Mouse (Mus musculus): Measurements from ENCODE around the gene Thumpd2. TPM values are rescaled to one million over a fixed set of nuclear protein-coding genes. Genes with fewer than 3 reads are reported as not detected.

Thumpd2 gene
- polyA plus RNA-seq, 1 experiment from 2014 or later: 15.0 TPM

DNA sequence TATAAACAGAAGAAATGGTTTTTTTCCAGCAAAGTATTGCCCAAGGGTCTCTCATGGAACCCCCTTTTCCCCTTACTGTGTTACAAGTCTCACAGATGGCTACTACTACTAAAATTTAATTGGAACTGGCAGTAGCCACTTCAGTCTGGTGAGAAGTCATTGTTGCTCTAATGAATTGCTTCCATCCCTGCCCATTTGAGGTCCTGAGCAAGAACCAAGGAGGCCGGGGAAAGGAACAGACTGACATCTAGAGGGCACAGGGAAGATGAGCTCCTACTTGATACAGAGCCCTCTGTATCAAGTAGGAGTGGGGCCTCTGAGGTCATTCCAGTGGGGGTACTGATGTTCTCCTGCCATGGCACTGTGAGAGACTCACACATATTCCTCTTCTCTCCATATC, 47.8 kb downstream of the Thumpd2 start:
- DNase-seq (ENCODE audit: low spot score): peak; percentile 32
- WGBS: 46% methylated on average over 1 of the region's 1 CpGs
- Histone ChIP-seq H3K4me1 (ENCODE audit: control insufficient read depth, insufficient read depth, low read length) (peaks cover 5% of the 10 kb centered on the region), H3K9ac (ENCODE audit: low read length) (no peak overlapping the region), H3K27me3 (ENCODE audit: control insufficient read depth, insufficient read depth, low read length) (no peaks in the 10 kb centered on the region), H3K4me2 (ENCODE audit: low read depth, severe bottlenecking) (no peak overlapping the region), H3K27ac (replicated peaks; ENCODE audit: low read depth, low read length) (no peak overlapping the region), H3K9me3 (ENCODE audit: control insufficient read depth, low read length) (no peaks in the 10 kb centered on the region), H3K36me3 (ENCODE audit: control insufficient read depth, insufficient read depth, low read length) (no peaks in the 10 kb centered on the region), H3K4me3 (ENCODE audit: low read depth, low read length) (no peak overlapping the region)
- peak; percentile 46; the same call in 1 of the 2 replicates for ATAC-seq (ENCODE audit: insufficient number of reproducible peaks, low FRiP score, low TSS enrichment, low read depth)

DNA sequence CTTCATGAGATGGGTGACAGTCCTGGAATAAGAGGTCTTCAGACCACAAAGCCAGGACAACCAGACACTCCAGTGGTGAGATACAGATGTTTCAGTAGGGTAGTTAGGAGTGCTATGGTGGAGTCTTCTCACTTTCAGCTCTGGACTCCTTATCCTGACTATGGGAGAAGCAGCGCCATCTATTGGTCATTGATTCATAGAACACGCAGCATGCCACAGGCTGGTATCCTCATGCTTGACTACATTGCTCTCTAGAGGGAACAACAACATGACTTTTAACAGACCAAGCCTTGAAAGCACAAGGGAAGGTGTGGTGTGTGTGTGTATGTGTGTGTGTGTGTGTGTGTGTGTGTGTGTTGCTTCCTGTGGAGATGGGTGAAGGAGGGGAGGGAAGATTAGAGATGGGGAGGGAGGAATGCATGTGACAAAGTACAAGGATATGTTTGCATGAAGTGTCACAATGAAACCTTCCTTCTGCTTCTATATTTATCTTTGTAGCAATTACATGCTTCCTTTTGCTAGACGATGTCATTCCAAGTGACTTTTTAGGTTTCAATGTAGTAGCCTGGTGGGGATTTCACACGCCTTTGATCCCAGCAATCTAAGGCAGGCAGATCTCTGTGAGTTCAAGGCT, 49.0 kb downstream of the Thumpd2 start:
- peak; percentile 57 for DNase-seq (ENCODE audit: low spot score)
- Histone ChIP-seq H3K27me3 (ENCODE audit: control insufficient read depth, insufficient read depth, low read length) (no peaks in the 10 kb centered on the region), H3K36me3 (ENCODE audit: control insufficient read depth, insufficient read depth, low read length) (no peaks in the 10 kb centered on the region), H3K4me1 (ENCODE audit: control insufficient read depth, insufficient read depth, low read length) (peaks cover 5% of the 10 kb centered on the region), H3K4me2 (ENCODE audit: low read depth, severe bottlenecking) (no peak overlapping the region), H3K9ac (ENCODE audit: low read length) (no peak overlapping the region), H3K4me3 (ENCODE audit: low read depth, low read length) (no peak overlapping the region), H3K9me3 (ENCODE audit: control insufficient read depth, low read length) (no peaks in the 10 kb centered on the region), H3K27ac (replicated peaks; ENCODE audit: low read depth, low read length) (no peak overlapping the region)
- ATAC-seq (ENCODE audit: insufficient number of reproducible peaks, low FRiP score, low TSS enrichment, low read depth): peak; percentile 32; the same call in 1 of the 2 replicates
- WGBS: 54% methylated on average over 4 of the region's 4 CpGs

DNA sequence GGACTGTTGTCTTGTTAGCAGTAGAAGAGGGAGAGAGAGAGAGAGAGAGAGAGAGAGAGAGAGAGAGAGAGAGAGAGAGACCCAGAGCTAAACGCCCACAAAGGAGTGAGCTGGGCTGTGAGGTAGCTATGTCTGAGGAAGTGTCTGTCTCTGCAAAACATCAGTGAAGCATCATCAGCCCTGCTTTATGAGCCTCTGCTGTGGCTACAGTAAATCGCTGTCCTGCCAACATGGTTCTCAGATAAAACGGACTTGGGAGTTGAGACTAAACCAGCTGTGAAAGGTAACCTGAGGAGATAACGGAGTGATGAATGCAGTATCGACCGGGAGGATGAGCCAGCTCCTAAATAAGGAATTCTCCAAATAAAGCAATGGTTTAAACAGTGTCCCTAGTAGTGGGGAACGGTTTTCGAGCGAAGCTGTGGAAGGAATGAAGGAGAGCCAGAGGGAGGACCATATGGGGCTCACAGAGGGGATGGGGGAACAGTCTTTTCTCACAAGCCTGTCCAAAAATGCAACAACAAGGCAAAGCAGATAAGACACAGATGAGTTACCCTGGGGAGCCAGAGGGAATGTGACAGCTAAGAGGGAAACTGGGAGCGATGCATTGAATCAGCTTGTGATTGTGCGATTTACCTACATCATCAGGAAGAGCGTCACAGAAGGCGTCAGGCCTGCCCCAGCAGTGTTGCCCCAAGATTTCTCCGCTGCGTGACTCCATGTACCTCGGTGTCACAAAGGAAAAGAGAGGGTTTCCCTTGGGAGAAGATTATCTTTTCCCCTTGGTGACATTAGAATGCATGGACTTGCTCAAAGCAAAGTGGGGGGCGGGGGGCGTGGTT, 53.8 kb downstream of the Thumpd2 start:
- DNase-seq (ENCODE audit: low spot score) (no peak), ATAC-seq (ENCODE audit: insufficient number of reproducible peaks, low FRiP score, low TSS enrichment, low read depth) (no peak)
- Histone ChIP-seq H3K36me3 (ENCODE audit: control insufficient read depth, insufficient read depth, low read length) (no peaks in the 10 kb centered on the region), H3K9me3 (ENCODE audit: control insufficient read depth, low read length) (no peaks in the 10 kb centered on the region), H3K9ac (ENCODE audit: low read length) (no peak overlapping the region), H3K4me3 (ENCODE audit: low read depth, low read length) (no peak overlapping the region), H3K27ac (replicated peaks; ENCODE audit: low read depth, low read length) (no peak overlapping the region), H3K4me1 (ENCODE audit: control insufficient read depth, insufficient read depth, low read length) (no peaks in the 10 kb centered on the region), H3K27me3 (ENCODE audit: control insufficient read depth, insufficient read depth, low read length) (no peaks in the 10 kb centered on the region), H3K4me2 (ENCODE audit: low read depth, severe bottlenecking) (no peak overlapping the region)
- WGBS: 75% methylated on average over 18 of the region's 18 CpGs

DNA sequence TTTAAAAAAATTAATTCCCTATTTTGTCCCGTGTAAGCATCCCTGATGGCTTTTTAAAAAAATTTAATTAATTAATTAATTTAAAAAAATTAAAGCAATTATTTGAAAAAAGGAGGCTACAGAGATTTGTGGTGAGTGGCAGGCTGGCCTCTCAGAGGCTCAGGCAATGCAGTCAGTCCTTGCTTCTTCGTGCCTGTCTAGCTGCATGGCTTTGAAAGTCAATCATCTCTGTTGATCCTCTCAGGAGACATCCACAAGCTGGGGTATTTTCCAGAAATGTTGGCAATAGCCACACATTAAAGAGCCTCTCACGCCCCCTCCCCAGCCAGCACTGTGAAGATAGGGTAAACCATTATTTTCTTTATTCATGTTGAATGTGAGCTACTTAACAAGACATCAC, 54.7 kb downstream of the Thumpd2 start:
- no peaks in the 10 kb centered on the region for H3K36me3 ChIP-seq (ENCODE audit: control insufficient read depth, insufficient read depth, low read length)
- no peaks in the 10 kb centered on the region for H3K4me1 ChIP-seq (ENCODE audit: control insufficient read depth, insufficient read depth, low read length)
- ATAC-seq (ENCODE audit: insufficient number of reproducible peaks, low FRiP score, low TSS enrichment, low read depth) (no peak), DNase-seq (ENCODE audit: low spot score) (no peak)
- no peak overlapping the region for H3K4me2 ChIP-seq (ENCODE audit: low read depth, severe bottlenecking)
- 88% methylated on average over 3 of the region's 3 CpGs for WGBS
- no peaks in the 10 kb centered on the region for H3K9me3 ChIP-seq (ENCODE audit: control insufficient read depth, low read length)
- no peak overlapping the region for H3K9ac ChIP-seq (ENCODE audit: low read length)
- no peak overlapping the region for H3K27ac ChIP-seq (replicated peaks; ENCODE audit: low read depth, low read length)
- H3K27me3 ChIP-seq (ENCODE audit: control insufficient read depth, insufficient read depth, low read length): no peaks in the 10 kb centered on the region
- H3K4me3 ChIP-seq (ENCODE audit: low read depth, low read length): no peak overlapping the region

GRCm38 (mm10) chr17:81009112-81009511, 55.8 kb downstream of the Thumpd2 start:
- no peak for ATAC-seq (ENCODE audit: insufficient number of reproducible peaks, low FRiP score, low TSS enrichment, low read depth)
- no peak overlapping the region for H3K4me2 ChIP-seq (ENCODE audit: low read depth, severe bottlenecking)
- H3K9ac ChIP-seq (ENCODE audit: low read length): no peak overlapping the region
- no peaks in the 10 kb centered on the region for H3K36me3 ChIP-seq (ENCODE audit: control insufficient read depth, insufficient read depth, low read length)
- no peaks in the 10 kb centered on the region for H3K9me3 ChIP-seq (ENCODE audit: control insufficient read depth, low read length)
- DNase-seq (ENCODE audit: low spot score): no peak
- H3K27me3 ChIP-seq (ENCODE audit: control insufficient read depth, insufficient read depth, low read length): no peaks in the 10 kb centered on the region
- H3K27ac ChIP-seq (replicated peaks; ENCODE audit: low read depth, low read length): no peak overlapping the region
- no peaks in the 10 kb centered on the region for H3K4me1 ChIP-seq (ENCODE audit: control insufficient read depth, insufficient read depth, low read length)
- H3K4me3 ChIP-seq (ENCODE audit: low read depth, low read length): no peak overlapping the region
- WGBS: 88% methylated on average over 10 of the region's 10 CpGs

- Histone ChIP-seq H3K4me3 (ENCODE audit: low read depth, low read length) (no peak overlapping the region), H3K36me3 (ENCODE audit: control insufficient read depth, insufficient read depth, low read length) (no peaks in the 10 kb centered on the region), H3K27me3 (ENCODE audit: control insufficient read depth, insufficient read depth, low read length) (no peaks in the 10 kb centered on the region), H3K27ac (replicated peaks; ENCODE audit: low read depth, low read length) (no peak overlapping the region), H3K9me3 (ENCODE audit: control insufficient read depth, low read length) (no peaks in the 10 kb centered on the region), H3K4me1 (ENCODE audit: control insufficient read depth, insufficient read depth, low read length) (no peaks in the 10 kb centered on the region), H3K4me2 (ENCODE audit: low read depth, severe bottlenecking) (no peak overlapping the region), H3K9ac (ENCODE audit: low read length) (no peak overlapping the region)
- ATAC-seq (ENCODE audit: insufficient number of reproducible peaks, low FRiP score, low TSS enrichment, low read depth): no peak
- no peak for DNase-seq (ENCODE audit: low spot score)
- 56% methylated on average over 8 of the region's 8 CpGs for WGBS
These were observed 59.6 kb downstream of the Thumpd2 start for GRCm38 (mm10) chr17:81005292-81005691.

- Histone ChIP-seq H3K4me2 (ENCODE audit: low read depth, severe bottlenecking) (no peak overlapping the region), H3K4me3 (ENCODE audit: low read depth, low read length) (no peak overlapping the region), H3K27me3 (ENCODE audit: control insufficient read depth, insufficient read depth, low read length) (no peaks in the 10 kb centered on the region), H3K4me1 (ENCODE audit: control insufficient read depth, insufficient read depth, low read length) (no peaks in the 10 kb centered on the region), H3K36me3 (ENCODE audit: control insufficient read depth, insufficient read depth, low read length) (no peaks in the 10 kb centered on the region), H3K9me3 (ENCODE audit: control insufficient read depth, low read length) (no peaks in the 10 kb centered on the region), H3K9ac (ENCODE audit: low read length) (no peak overlapping the region), H3K27ac (replicated peaks; ENCODE audit: low read depth, low read length) (no peak overlapping the region)
- DNase-seq (ENCODE audit: low spot score): no peak
- WGBS: 89% methylated on average over 11 of the region's 11 CpGs
- no peak for ATAC-seq (ENCODE audit: insufficient number of reproducible peaks, low FRiP score, low TSS enrichment, low read depth)
These were observed 60.4 kb downstream of the Thumpd2 start for GRCm38 (mm10) chr17:81004454-81004853.

DNA sequence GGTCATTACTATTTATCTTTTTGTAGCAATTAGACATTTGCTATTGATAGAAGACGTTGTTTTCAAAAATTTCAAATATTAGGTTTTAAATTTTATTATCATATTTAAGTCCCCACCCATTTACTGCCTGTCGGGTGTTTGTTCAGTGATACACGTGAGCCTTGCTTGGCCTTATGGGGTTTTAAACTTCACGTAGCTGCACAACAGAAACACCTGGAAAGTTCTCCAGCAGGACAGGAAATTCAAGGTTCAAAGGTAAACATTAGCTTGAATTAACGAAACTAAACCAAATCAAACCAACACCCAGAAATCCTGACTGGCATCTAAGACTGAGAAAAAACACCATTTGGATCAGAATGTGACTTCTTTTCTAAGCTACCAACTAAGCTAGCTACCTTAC, 62.8 kb downstream of the Thumpd2 start:
- H3K9me3 ChIP-seq (ENCODE audit: control insufficient read depth, low read length): no peaks in the 10 kb centered on the region
- no peaks in the 10 kb centered on the region for H3K27me3 ChIP-seq (ENCODE audit: control insufficient read depth, insufficient read depth, low read length)
- DNase-seq (ENCODE audit: low spot score) (no peak), ATAC-seq (ENCODE audit: insufficient number of reproducible peaks, low FRiP score, low TSS enrichment, low read depth) (no peak)
- WGBS: 76% methylated on average over 5 of the region's 5 CpGs
- H3K36me3 ChIP-seq (ENCODE audit: control insufficient read depth, insufficient read depth, low read length): no peaks in the 10 kb centered on the region
- no peak overlapping the region for H3K4me2 ChIP-seq (ENCODE audit: low read depth, severe bottlenecking)
- no peaks in the 10 kb centered on the region for H3K4me1 ChIP-seq (ENCODE audit: control insufficient read depth, insufficient read depth, low read length)
- H3K4me3 ChIP-seq (ENCODE audit: low read depth, low read length): no peak overlapping the region
- H3K9ac ChIP-seq (ENCODE audit: low read length): no peak overlapping the region
- no peak overlapping the region for H3K27ac ChIP-seq (replicated peaks; ENCODE audit: low read depth, low read length)

Measured in limb, embryonic 11.5 days (tissue).